Mouse (Mus musculus) cerebellum, adult 2 months (tissue): Measurements from ENCODE around the gene Ms4a4c.

Experiments used
- CTCF ChIP-seq: fragments of 200-500 bp; IDR thresholded peaks from 2 replicates; pipeline ENCODE4 v1.5.1; 2011; ENCODE audit warnings: low read depth, mild to moderate bottlenecking, control low read depth, low read length, moderate library complexity, borderline replicate concordance; ENCODE audit not compliant: insufficient read depth
- POLR2A ChIP-seq: fragments of 200-500 bp; IDR thresholded peaks from 2 replicates; pipeline ENCODE4 v1.6.1; 2011; ENCODE audit warnings: low read length, control low read depth, borderline replicate concordance; ENCODE audit not compliant: insufficient read depth

GRCm38 (mm10) chr19:11368310-11368709 is 36.3 kb upstream of the Ms4a4c start:
- TF ChIP-seq CTCF (no peak), POLR2A (no peak)
